Mouse (Mus musculus) kidney, postnatal 4 days (tissue): ENCODE results near the gene Cinp.

ENCODE experiments used
- DNase-seq, 2 experiments: peaks; one replicate each; pipeline ENCODE4 v3.0.0; 2021; ENCODE audit warnings: mixed read lengths in 2 of 2

The Cinp gene

DNA sequence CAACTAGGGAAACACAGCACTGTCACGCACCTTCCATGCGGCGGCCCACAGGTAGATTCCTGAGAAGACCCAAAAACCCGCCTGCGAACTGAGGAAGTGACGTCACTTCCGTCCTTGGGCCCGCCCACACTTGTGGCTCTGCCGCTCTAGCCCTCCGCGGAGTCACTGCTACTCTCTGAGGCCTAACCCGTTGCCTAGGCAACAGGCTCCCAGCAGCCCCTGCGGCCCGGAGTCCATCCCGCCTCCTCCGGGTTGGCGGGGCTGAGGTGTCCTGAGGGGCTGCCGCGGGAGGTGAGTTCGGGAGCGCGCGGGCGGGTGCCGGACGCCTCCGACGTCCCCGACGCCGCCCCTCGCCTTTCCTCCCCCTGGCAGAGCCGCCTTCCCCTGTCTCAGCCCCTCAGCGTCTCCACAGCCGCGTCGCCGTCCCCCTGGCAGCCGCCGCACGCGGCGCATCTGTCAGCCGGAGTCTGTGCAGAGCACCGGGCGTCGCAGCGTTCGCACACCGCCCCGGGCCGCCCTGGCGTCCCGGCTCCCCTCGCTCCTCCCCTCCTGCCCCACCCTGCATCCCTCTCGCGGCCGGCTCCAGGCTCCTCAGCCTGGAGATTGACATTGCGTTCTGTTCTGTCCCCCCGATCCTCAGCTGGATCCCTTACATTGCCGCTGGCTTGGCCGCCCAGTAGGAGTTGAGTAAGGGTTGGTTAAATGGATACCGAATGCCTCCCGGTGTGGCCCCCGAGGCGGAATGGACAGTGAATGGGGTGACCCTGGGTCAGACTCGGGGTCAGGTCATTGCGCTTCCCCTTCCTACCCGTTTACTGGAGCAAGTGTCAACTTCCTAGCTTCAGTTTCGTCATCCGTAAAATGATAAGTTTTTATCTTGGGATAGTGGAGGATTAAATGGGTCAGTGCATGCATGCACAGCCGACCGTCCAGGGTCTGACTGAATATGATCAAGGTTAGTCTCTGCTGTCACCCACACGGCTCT is at the start of gene Cinp, which contains the start of gene Tecpr2:
Cinp (minus strand) TSS at position 110 of the 985 bp plus-strand sequence.
Tecpr2 (plus strand) TSS at position 229 of the 985 bp plus-strand sequence.
- DNase-seq: peak; percentile 96 to 98

DNA sequence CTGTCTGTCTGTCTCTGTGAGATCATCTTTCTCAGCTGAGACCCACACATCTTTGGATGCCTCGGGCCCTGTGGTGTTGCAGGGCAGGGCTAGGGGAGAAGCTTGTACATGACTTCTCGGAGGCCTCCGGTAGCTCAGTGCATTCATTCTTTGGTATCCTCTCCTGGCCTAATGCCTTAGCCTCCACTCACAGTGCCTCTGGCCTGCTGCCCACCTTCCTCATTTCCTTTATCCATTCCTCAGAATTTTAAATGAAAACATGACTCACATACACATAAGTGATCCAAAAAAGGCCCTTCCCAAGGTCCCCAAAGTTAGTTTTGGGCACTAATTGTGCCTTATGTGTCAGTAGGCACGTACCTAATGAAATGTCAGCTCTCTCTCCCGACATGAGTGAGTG is 48.6 kb upstream of the Cinp start:
- DNase-seq: no peak

- peak; percentile 85 to 88 for DNase-seq
Measured at GRCm38 (mm10) chr12:110935983-110936620, 47.2 kb upstream of the Cinp start.

DNA sequence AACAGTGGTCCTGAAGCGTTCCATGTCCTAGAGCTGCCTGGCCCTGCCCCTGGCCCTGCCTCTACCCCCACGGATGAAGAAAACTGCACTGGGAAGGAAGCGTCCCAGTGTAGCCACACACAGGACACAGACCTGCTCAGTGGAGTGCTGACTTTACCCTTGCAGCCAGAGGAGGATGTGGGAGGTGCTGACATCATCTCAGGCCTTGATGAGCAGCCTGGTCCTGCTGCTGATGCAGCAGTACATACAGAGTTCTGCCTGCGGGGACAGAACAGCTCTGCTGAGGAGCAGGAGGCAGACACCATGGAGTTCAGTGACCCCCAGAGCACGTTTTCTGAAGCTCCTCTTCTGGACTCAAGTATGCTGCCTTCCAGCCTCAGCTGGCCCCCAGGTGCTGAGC is 43.9 kb upstream of the Cinp start:
- DNase-seq: peak; percentile 28 to 33

DNA sequence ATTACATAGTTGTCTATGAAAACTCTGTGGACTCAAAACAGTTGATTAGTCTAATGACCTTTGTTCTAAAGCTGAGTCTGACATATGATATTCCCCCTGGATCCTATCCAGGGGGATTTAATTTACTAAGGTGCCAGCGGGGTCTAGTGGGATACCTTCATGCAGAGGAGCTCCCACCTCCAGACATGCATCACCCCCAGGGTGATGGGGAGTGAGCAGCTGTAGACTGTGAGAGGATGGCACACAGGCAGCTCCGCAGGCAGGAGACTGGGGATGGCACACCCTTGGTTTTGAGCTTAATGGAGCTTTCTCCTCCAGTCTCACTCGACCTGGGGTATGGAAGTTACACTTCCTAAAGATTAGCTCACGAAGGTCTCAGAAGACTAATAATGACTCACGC is 32.6 kb upstream of the Cinp start:
- no peak for DNase-seq

DNA sequence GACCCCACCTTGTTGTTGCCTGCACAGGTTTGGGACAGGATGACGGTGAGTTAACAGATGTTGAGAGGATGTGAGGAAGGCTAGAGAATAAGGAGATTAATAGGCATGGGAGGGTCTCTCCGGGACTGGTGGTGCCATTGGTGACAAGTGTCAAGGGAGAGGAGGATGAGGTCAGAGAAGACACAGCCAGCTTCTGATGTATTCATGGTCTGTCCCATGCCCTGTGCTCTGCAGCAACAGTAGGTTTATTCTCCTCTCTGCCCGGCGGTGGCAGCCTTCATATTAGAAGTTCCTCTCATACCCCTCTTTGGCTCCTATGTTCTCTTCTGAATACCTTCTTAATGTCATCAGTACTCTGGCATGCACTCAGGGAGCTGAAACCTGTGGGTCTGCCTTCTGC is 31.3 kb upstream of the Cinp start:
- DNase-seq: no peak

DNA sequence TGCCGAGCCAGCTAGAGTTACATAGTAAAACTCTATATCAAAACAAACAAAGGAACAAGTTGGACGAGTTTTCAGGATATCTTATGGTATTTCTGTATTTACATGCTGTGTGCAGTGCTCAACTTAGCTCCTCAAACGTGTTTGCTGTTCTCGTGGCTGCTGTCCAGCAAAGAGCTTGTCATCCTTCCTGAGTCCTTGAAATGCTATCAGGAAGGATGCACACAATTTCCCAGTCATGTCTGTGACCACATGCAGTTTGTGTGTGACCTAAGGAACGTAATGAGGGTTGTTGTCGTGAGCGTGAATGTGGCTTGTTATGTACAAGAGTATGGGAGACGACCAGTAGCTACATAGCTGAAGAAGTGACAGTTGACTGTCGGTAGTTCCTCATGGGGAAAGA is 26.8 kb upstream of the Cinp start:
- no peak for DNase-seq

GRCm38 (mm10) chr12:110909962-110910361 is 21.0 kb upstream of the Cinp start:
- DNase-seq: no peak

- DNase-seq: no peak
Measured at GRCm38 (mm10) chr12:110907845-110908244, 18.9 kb upstream of the Cinp start.

- DNase-seq: peak; percentile 22 to 28
Measured at GRCm38 (mm10) chr12:110903536-110903935, 14.6 kb upstream of the Cinp start.

DNA sequence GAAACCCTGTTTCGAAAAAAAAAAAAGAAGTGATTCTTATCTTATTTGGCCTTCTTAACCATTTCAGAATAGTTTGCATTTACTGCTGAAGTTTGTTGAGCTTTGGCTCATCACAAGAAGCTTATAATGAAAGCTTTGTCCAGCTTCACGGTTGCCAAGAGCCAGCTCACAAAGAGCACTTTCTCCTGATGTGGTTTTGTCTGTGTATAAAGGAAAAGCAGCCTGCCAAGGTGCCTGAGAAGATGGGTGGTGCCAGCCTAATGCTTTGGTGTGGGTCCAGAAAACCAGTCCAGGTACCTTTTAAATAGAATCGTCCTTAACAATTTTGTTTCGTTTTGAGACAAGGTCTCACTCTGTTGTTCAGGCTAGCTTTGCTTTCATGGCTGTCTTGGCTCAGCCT is 13.2 kb upstream of the Cinp start:
- no peak for DNase-seq

- DNase-seq: no peak
Measured at GRCm38 (mm10) chr12:110891887-110892286, 2.9 kb upstream of the Cinp start.

GRCm38 (mm10) chr12:110888606-110889005 is 339 bp downstream of the Cinp start:
- DNase-seq: no peak

DNA sequence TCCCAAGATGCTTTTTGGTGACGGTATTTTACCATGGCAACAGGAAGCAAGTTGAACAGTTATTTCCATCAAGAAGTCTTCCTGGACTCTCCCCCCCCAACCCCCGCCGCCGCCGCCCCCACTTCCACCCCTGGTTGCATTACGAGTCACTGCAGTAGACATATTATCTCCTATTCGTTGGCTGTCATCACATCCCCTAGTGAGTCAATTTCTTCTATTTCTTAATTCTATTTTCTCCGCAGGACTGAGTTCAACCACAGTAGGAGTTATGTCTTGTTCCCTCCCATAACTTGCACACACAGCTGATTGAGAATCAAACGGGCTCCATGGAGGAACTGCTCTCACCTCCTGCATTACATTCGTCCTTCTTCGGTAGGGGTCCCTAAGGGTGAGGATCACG is 839 bp downstream of the Cinp start:
- DNase-seq: no peak

- DNase-seq: no peak
Measured at GRCm38 (mm10) chr12:110885251-110885650, 3.7 kb downstream of the Cinp start.

- peak; percentile 28 to 37 for DNase-seq
Measured at GRCm38 (mm10) chr12:110882291-110882690, 6.7 kb downstream of the Cinp start.

GRCm38 (mm10) chr12:110875351-110875750 is 13.6 kb downstream of the Cinp start:
- no peak for DNase-seq

DNA sequence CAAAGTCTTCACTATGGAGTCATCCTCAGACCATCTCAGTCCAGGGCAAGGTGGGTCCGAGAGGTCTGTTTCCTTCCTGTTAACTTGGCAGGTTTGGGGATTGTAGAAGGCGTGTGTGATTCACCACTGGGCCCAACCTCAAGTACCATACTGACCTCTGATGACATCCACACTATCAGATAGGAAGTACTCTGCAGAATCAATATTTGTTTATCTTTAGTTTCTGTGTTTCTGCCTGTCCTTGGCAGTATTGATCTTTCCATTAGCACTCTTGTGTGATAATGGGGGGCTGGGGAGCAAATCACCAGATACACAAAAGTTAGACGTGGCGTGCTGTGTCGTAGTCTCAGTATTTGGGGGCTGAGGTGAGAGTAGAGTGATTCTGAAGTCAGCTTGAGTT is 17.7 kb downstream of the Cinp start:
- DNase-seq: no peak

GRCm38 (mm10) chr12:110870107-110870506 is 18.8 kb downstream of the Cinp start:
- DNase-seq: no peak

GRCm38 (mm10) chr12:110865989-110866388 is 23.0 kb downstream of the Cinp start:
- no peak for DNase-seq

GRCm38 (mm10) chr12:110865571-110865970 is 23.4 kb downstream of the Cinp start:
- no peak for DNase-seq

GRCm38 (mm10) chr12:110864008-110864407 is 24.9 kb downstream of the Cinp start:
- no peak for DNase-seq

- DNase-seq: no peak
Measured at GRCm38 (mm10) chr12:110861256-110861655, 27.7 kb downstream of the Cinp start.

- DNase-seq: no peak
Measured at GRCm38 (mm10) chr12:110860293-110860692, 28.7 kb downstream of the Cinp start.
